Mouse (Mus musculus) kidney, adult 8-10 months (tissue): ENCODE data around the gene Cdhr4.

ENCODE experiments used
- DNase-seq, 2 experiments: peaks; one replicate each; pipeline ENCODE4 v3.0.0; 2022

Cdhr4 gene

GRCm38 (mm10) chr9:107975399-107976386 is 16.6 kb upstream of the Cdhr4 start, which contains the start of gene Uba7:
Gene Uba7 (plus strand): TSS chr9:107975505.
- peak; percentile 24 to 37 for DNase-seq

- no peak for DNase-seq
Measured at GRCm38 (mm10) chr9:107978815-107979214, 13.5 kb upstream of the Cdhr4 start.

DNA sequence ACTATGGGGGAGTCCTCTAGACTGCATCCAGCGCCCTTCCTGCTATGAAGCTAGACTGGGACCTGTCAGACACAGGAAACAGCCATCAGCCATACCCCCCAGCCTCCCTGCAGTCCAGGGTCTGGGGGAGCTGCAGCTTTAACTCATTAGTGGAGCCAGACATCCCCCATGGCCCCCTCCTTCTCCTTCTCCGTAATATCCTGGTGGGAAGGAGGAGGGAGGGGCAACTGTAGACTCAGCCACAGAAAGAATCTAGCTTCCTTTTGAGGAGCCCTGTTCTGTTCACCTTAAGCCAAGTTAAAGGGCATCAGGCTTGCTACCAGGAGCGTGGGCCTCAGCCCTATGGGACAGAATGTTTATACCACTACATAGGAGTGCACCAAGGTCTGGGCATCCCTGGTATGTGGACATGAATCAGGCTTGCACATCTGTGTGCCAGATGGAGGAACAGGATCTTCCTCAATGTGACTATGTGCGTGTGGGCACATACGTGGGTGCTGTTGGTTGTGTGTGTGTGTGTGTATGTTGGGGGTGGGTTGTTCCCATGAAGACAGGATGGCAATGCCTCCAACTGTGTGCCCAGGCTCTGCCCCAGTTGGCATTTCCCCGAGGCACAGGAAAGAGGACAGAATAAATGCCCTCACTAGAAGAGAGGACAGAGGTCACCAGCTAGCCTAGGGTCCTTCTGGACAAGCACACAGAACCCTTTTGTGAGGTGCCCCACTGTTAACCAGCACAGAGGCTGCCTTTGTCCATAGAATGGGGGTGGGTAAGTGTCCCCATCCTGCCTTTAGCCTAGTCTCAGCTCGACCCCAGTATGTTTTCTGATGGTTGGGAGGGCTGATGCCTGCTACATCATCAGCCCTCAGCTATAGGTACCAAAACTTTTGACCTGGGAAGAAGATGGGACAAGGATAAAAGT is 10.4 kb upstream of the Cdhr4 start:
- no peak for DNase-seq

DNA sequence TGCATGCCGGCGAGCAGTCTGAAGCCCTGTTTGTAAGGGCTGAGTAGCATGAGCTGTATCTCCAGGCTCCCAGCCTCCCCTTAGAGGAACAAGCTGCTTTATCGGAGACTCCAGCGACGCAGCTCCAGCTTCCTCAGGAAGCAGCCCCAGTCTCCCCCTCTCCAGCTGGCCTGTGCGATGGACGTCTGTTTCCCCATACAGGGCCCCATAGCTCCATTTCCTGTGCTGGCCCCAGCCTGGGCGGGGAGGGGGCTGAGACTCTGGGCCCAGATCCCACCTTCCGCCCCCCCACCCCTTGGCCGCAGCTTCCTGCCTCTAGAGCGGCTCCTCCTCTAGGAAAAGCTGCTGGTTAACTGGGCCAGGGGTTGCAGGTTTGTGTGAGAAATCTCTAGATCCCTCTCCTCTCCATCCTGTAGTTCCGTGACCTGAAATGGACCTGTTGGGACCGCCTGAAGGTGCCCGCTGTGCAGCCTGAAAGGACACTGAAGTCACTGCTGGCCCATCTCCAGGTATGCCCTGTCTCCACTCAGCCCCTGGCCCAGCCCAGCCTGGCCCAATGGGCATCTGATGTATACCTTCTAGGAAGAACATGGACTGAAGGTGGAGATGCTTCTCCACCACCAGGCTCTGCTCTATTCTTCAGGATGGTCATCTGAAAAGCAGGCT is 9.5 kb upstream of the Cdhr4 start, which contains the start of gene Gm20661:
Gene Gm20661 (plus strand): TSS at position 378 of the 666 bp plus-strand sequence.
- DNase-seq = peak; percentile 63 to 72

DNA sequence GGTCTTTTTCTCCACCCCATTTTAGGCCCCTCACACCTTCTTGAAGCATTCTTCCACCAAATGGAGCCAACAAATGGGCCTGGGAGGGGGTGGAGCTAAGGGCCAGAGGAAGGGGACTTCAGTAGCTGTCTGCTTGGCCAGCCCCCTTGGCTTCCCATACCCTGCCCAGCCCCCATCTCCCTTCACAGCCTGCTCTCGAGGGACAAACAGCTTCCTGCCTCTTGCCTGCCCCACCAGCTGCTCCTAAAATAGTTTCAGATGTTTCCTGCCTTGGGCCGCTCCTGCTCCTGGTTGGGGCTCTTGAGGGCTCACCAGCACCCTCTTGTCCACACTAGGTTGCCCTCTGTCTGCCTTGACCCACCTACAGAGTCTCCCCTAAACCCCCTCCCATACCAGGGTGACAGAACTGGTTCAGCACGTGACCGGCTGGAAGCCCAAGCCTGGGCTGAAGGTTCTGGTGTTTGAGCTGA is 8.8 kb upstream of the Cdhr4 start:
- DNase-seq = peak; percentile 79 to 89

GRCm38 (mm10) chr9:107984052-107984753 is 8.1 kb upstream of the Cdhr4 start:
- no peak for DNase-seq

DNA sequence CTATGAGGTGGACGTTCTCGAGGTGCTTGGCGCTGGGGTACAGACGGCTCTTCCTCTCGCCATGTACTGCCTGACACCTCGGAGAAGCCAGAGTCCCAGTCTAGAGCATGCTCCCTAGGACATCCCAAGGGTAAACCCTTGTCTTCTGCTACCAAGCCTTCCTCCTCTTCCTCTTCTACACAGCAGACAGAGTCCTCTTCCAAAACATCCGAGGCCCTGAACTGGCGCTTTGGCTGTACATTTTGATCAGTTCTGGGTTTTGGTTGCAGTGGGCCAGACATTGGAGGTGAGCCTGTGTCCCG is 7.6 kb upstream of the Cdhr4 start:
- no peak for DNase-seq

- DNase-seq = peak; percentile 75 to 84
Measured at GRCm38 (mm10) chr9:107985131-107986119, 6.9 kb upstream of the Cdhr4 start, which contains the start of gene Inka1. Gene Inka1 (minus strand): TSS chr9:107985879.

DNA sequence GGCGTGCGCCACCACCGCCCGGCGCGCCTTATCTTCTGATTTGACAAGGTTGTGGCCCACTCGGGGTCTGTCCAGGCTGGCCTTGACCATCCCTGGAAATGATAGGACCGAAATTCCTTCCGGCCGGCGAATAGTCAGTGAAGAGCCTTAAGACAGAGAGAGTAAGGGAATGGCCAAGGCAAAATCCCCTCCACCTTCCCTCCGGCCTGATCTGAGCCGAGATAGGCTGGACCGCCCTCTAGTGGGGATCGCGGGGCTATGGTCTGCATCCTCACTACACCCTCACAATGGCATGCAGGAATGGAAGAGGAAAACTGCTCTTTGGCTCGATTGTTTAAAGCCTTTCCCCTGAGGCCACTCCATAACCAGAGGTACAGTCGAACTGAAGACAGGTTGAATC is 5.9 kb upstream of the Cdhr4 start:
- DNase-seq = peak; percentile 72 to 82

DNA sequence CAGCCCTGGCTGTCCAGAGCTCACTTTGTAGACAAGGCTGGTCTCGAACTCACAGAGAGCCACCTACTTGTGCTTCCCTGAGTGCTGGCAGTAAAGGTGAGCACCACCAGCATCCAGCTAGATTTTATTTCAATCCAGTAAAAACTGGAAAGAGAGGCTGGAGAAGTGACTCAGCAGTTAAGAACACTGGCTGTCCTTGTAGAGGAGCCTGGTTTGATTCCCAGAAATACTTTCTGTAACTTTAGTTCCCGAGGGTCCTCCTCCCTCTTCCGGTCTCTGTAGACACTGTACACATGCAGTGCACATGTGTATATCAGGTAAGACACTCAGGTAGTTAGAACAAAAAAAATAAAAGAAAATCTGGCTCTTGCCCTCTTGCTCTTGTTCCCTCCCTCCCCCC is 4.3 kb upstream of the Cdhr4 start:
- no peak for DNase-seq

GRCm38 (mm10) chr9:107993013-107993412 is 716 bp downstream of the Cdhr4 start:
- DNase-seq = no peak

- no peak for DNase-seq
Measured at GRCm38 (mm10) chr9:107994464-107994863, 2.2 kb downstream of the Cdhr4 start.

- DNase-seq = no peak
Measured at GRCm38 (mm10) chr9:107995513-107995912, 3.2 kb downstream of the Cdhr4 start.

GRCm38 (mm10) chr9:107996049-107996448 is 3.8 kb downstream of the Cdhr4 start, which contains the start of gene Gm20662:
Gene Gm20662 (plus strand): TSS chr9:107996349.
- no peak for DNase-seq

- peak; percentile 100 for DNase-seq
Measured at GRCm38 (mm10) chr9:108001922-108002770, 9.8 kb downstream of the Cdhr4 start, which contains the start of gene Ip6k1. Gene Ip6k1 (plus strand): TSS chr9:108002501.

GRCm38 (mm10) chr9:108002778-108003530 is 10.7 kb downstream of the Cdhr4 start:
- no peak for DNase-seq

DNA sequence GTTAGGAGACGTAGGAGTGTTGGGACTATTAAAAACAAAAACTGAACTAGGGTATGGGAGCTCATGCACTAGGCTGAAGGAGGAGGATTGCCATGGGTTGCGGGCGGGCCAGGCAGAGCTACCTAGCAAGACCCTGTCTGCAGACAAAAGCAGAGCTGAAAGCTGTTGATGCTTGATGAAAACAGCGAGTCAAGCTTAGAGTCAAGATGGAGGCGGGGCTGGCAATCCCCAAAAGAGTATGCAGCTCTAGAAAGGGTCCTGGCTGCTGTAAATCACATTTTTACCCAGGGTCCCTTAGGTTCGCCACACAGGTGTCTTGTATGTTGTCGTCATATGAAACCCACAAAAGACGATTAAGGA is 11.2 kb downstream of the Cdhr4 start:
- no peak for DNase-seq

DNA sequence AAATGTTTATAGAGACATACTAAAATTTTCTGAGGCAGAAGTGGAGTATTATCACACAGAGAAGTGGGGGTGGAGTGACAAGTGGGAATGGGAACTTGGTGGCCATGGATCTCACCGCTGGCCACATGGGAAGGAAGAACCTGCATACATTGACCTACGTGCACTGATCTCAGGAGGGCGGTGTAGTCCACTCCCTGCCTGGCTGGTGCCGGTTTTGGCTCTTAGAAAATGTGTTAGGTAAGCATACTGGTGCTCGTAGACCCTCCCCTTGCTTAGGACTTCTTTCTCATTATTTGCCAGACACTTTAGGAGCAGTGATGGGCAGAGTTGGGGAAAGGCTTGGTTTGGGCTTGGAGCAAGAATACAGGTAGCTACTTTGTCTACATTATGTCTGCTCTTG is 15.7 kb downstream of the Cdhr4 start:
- DNase-seq = no peak

DNA sequence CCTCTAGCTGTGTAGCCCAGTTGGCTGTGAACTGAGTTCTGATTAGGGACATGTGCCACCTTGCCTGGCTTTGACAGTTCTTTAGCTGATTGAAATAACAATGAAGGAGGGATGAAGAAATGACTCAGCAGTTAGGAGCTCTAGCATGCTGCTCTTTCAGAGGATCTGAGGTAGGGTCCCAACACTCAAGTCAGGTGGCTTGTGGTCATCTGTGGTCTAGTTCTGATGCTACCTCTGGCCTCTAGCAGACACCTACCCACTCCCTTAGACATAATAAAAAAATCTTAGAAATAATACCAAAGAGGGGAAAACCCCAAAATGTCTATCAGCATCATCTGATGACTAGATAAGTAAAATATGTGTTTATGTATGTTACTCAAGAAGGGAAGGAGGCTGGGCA is 18.1 kb downstream of the Cdhr4 start:
- no peak for DNase-seq
